Mouse (Mus musculus) CH12.LX (cell line): ENCODE results near the gene Alk. TPM values are rescaled to one million over a fixed set of nuclear protein-coding genes. Genes with fewer than 3 reads are reported as not detected.

Experiments
- DNase-seq: peaks from one replicate; pipeline ENCODE4 v3.0.0-alpha.2; 2013; ENCODE audit errors: extremely low read depth
- H3K27ac ChIP-seq: 2 replicates; pipeline ENCODE4 v1.5.1; 2012; ENCODE audit warnings: low read depth, mild to moderate bottlenecking, control low read depth, moderate library complexity; ENCODE audit not compliant: insufficient read depth
- H3K27me3 ChIP-seq: replicated peaks from 2 replicates; pipeline ENCODE3; 2012; ENCODE audit warnings: inconsistent platforms
- H3K36me3 ChIP-seq, 2 experiments: replicated peaks in 1 of 2; 2 replicates each; pipeline versions ENCODE3 to v1.6.1; 2012; ENCODE audit warnings: inconsistent platforms in 1 of 2, low read length in 1 of 2, mild to moderate bottlenecking in 1 of 2, mixed read lengths in 1 of 2, moderate library complexity in 1 of 2; ENCODE audit not compliant: control insufficient read depth in 1 of 2, insufficient read depth in 1 of 2
- H3K4me1 ChIP-seq, 2 experiments: 2 replicates each; pipeline ENCODE4 v1.6.1; 2012; ENCODE audit warnings: inconsistent platforms in 1 of 2, moderate library complexity in 1 of 2; ENCODE audit not compliant: insufficient read depth in 2 of 2, control insufficient read depth in 1 of 2
- H3K4me2 ChIP-seq: 2 replicates; pipeline ENCODE4 v1.6.1; 2012; ENCODE audit warnings: low read depth, mild to moderate bottlenecking, control low read depth; ENCODE audit not compliant: poor library complexity, insufficient read depth, severe bottlenecking
- H3K4me3 ChIP-seq, 3 experiments: fragments of 150-350 bp in 1 of 3; sonication (generic) in 1 of 3; replicated peaks in 1 of 3; 2 replicates each; pipeline versions ENCODE3 to v1.5.1; 2011 to 2012; ENCODE audit warnings: low read depth in 2 of 3, low read length in 2 of 3, mild to moderate bottlenecking in 2 of 3, moderate library complexity in 2 of 3, control low read depth in 1 of 3, improper control_type of control experiment in 1 of 3, inconsistent platforms in 1 of 3, mixed read lengths in 1 of 3; ENCODE audit not compliant: poor library complexity in 1 of 3
- H3K79me2 ChIP-seq: replicated peaks from 2 replicates; pipeline ENCODE4 v1.6.1; 2012; ENCODE audit warnings: mild to moderate bottlenecking, moderate library complexity; ENCODE audit not compliant: control insufficient read depth, poor library complexity, insufficient read depth, severe bottlenecking; ENCODE audit errors: extremely low read depth
- H3K9ac ChIP-seq: 2 replicates; pipeline ENCODE4 v1.6.1; 2012; ENCODE audit warnings: low read depth, mild to moderate bottlenecking, control low read depth, moderate library complexity; ENCODE audit not compliant: insufficient read depth
- H3K9me3 ChIP-seq: replicated peaks from 2 replicates; pipeline ENCODE3; 2012; ENCODE audit warnings: low read length, inconsistent platforms, mixed read lengths
- CHD2 ChIP-seq: IDR thresholded peaks from 2 replicates; pipeline ENCODE4 v1.6.1; 2011; ENCODE audit warnings: low read length, improper control_type of control experiment
- CTCF ChIP-seq, 2 experiments: IDR thresholded peaks in 1 of 2; conservative IDR thresholded peaks in 1 of 2; 2 replicates each; pipeline ENCODE4 v1.5.1; 2011 to 2012; ENCODE audit warnings: low read depth in 2 of 2, low read length in 2 of 2, improper control_type of control experiment in 1 of 2, inconsistent platforms in 1 of 2, mild to moderate bottlenecking in 1 of 2, moderate library complexity in 1 of 2
- E2F4 ChIP-seq: IDR thresholded peaks from 2 replicates; pipeline ENCODE4 v1.6.1; 2011; ENCODE audit warnings: low read depth, low read length, improper control_type of control experiment; ENCODE audit not compliant: insufficient replicate concordance
- EP300 ChIP-seq: IDR thresholded peaks from 2 replicates; pipeline ENCODE4 v1.6.1; 2011; ENCODE audit warnings: low read length, improper control_type of control experiment
- HCFC1 ChIP-seq: IDR thresholded peaks from 2 replicates; pipeline ENCODE4 v1.6.1; 2012; ENCODE audit warnings: low read depth, mild to moderate bottlenecking, inconsistent platforms, low read length, improper control_type of control experiment
- JUND ChIP-seq: conservative IDR thresholded peaks from 2 replicates; pipeline ENCODE4 v1.6.1; 2011; ENCODE audit warnings: low read depth, low read length, improper control_type of control experiment
- KAT2A ChIP-seq: IDR thresholded peaks from 2 replicates; pipeline ENCODE4 v1.6.1; 2012; ENCODE audit warnings: low read length, improper control_type of control experiment, inconsistent platforms; ENCODE audit not compliant: insufficient replicate concordance
- MAX ChIP-seq: IDR thresholded peaks from 2 replicates; pipeline ENCODE4 v1.6.1; 2011; ENCODE audit warnings: low read length, improper control_type of control experiment
- MAZ ChIP-seq: IDR thresholded peaks from 2 replicates; pipeline ENCODE4 v1.6.1; 2012; ENCODE audit warnings: low read depth, mild to moderate bottlenecking, inconsistent platforms, low read length, improper control_type of control experiment, moderate library complexity
- MXI1 ChIP-seq: IDR thresholded peaks from 2 replicates; pipeline ENCODE4 v1.6.1; 2011; ENCODE audit warnings: mild to moderate bottlenecking, low read depth, low read length, improper control_type of control experiment
- NELFE ChIP-seq: IDR thresholded peaks from 2 replicates; pipeline ENCODE4 v1.6.1; 2011; ENCODE audit warnings: low read depth, low read length, improper control_type of control experiment
- PAX5 ChIP-seq: IDR thresholded peaks from 2 replicates; pipeline ENCODE4 v1.6.1; 2012; ENCODE audit warnings: low read length, inconsistent platforms, mixed read lengths
- POLR2A ChIP-seq: IDR thresholded peaks from 2 replicates; pipeline ENCODE4 v1.6.1; 2011; ENCODE audit warnings: low read depth, mild to moderate bottlenecking, improper control_type of control experiment, low read length
- POLR2AphosphoS2 ChIP-seq: IDR thresholded peaks from 2 replicates; pipeline ENCODE4 v1.6.1; 2011; ENCODE audit warnings: low read depth, low read length, improper control_type of control experiment
- RAD21 ChIP-seq: IDR thresholded peaks from 2 replicates; pipeline ENCODE4 v1.6.1; 2011; ENCODE audit warnings: low read depth, mild to moderate bottlenecking, low read length, improper control_type of control experiment, moderate library complexity
- RCOR1 ChIP-seq: conservative IDR thresholded peaks from 2 replicates; pipeline ENCODE4 v1.6.1; 2012; ENCODE audit warnings: low read depth, mild to moderate bottlenecking, inconsistent platforms, low read length, improper control_type of control experiment
- SMC3 ChIP-seq: IDR thresholded peaks from 2 replicates; pipeline ENCODE4 v1.6.1; 2011; ENCODE audit warnings: low read depth, low read length, improper control_type of control experiment
- TBP ChIP-seq: conservative IDR thresholded peaks from 2 replicates; pipeline ENCODE4 v1.6.1; 2011; ENCODE audit warnings: low read depth, low read length, improper control_type of control experiment
- TCF12 ChIP-seq: IDR thresholded peaks from 2 replicates; pipeline ENCODE4 v1.6.1; 2014; ENCODE audit warnings: low read depth, mild to moderate bottlenecking, inconsistent platforms, low read length, improper control_type of control experiment
- USF1 ChIP-seq: IDR thresholded peaks from 2 replicates; pipeline ENCODE4 v1.6.1; 2014; ENCODE audit warnings: low read depth, mild to moderate bottlenecking, inconsistent platforms, low read length, improper control_type of control experiment
- ZKSCAN1 ChIP-seq: IDR thresholded peaks from 2 replicates; pipeline ENCODE4 v1.6.1; 2012; ENCODE audit warnings: low read depth, inconsistent platforms, low read length, improper control_type of control experiment, borderline replicate concordance
- ZNF384 ChIP-seq: IDR thresholded peaks from 2 replicates; pipeline ENCODE4 v1.6.1; 2012; ENCODE audit warnings: low read depth, low read length, improper control_type of control experiment, inconsistent platforms
- dilution Hi-C: fragments of 300-500 bp; cut with MboI; formaldehyde crosslinking; loops from 2 replicates; pipeline ENCODE4 v1.14.3; 2020; ENCODE audit warnings: low sequenced_read_pairs; ENCODE audit not compliant: extremely low pct_unique_long_range_greater_than_20kb, extremely low pct_ligation_motif_present
- in situ Hi-C: fragments of 300-500 bp; cut with MboI; formaldehyde crosslinking; loops from 3 replicates; pipeline ENCODE4 v1.14.3; 2019; ENCODE audit warnings: low sequenced_read_pairs, low pct_ligation_motif_present, low pct_unique_long_range_greater_than_20kb, mixed read lengths
- polyA plus RNA-seq: library from polyadenylated mRNA; unstranded; fragments of >175 nt; gene quantifications from 2 replicates; pipeline ENCODE4 v1.2.1, GENCODE M21; 2012; ENCODE audit warnings: low read depth; ENCODE audit not compliant: insufficient read length
- total RNA-seq, 2 experiments: library from RNA; depleted of rRNA; stranded (reverse); fragments of 300-350 nt in 1 of 2; fragments of >200 nt in 1 of 2; gene quantifications; 2 replicates each; pipeline ENCODE4 v1.2.3; 2012 to 2014

Gene Alk
- total and polyA plus RNA-seq, 3 experiments = 0.38 to 0.63 (median 0.44) TPM

GRCm38 (mm10) chr17:72242036-72242435 is 362.4 kb downstream of the Alk start:
- TF ChIP-seq E2F4 (no peak), RAD21 (peak; percentile 89), USF1 (no peak), JUND (no peak), CTCF (conservative IDR thresholded peaks at IDR 0.05 in 1 of 2, IDR thresholded peaks at IDR 0.05 in 1 of 2; ENCODE audit: low read depth in 2 of 2, low read length in 2 of 2) (peak; percentile 87 to 93), SMC3 (peak; percentile 89)
- H3K27ac ChIP-seq = no peak overlapping the region
- no peaks in the 10 kb centered on the region for H3K27me3 ChIP-seq
- peaks cover 0 to 3% of the 10 kb centered on the region in 2 experiments; a peak in 1 of 4 replicates for H3K4me1 ChIP-seq
- H3K4me3 ChIP-seq = no peak overlapping the region
- no peak overlapping the region for H3K9ac ChIP-seq
- H3K9me3 ChIP-seq = peaks cover 6% of the 10 kb centered on the region
- H3K36me3 ChIP-seq = no peaks in the 10 kb centered on the region
- no peak overlapping the region for H3K4me2 ChIP-seq
- dilution Hi-C loops = no loop called here
- DNase-seq = peak; percentile 49
- no peaks in the 10 kb centered on the region for H3K79me2 ChIP-seq
- in situ Hi-C loops = loop anchor here (25.0 kb wide), 1 partner anchor 280 kb away; no protein-coding TSS in a partner anchor

GRCm38 (mm10) chr17:72237315-72237714 is 367.1 kb downstream of the Alk start:
- H3K79me2 ChIP-seq = no peaks in the 10 kb centered on the region
- H3K27ac ChIP-seq = no peak overlapping the region
- no peak for DNase-seq
- no peaks in the 10 kb centered on the region for H3K27me3 ChIP-seq
- H3K4me3 ChIP-seq = no peak overlapping the region
- no peaks in the 10 kb centered on the region for H3K36me3 ChIP-seq
- peaks cover 0 to 2% of the 10 kb centered on the region in 2 experiments; a peak in 1 of 4 replicates for H3K4me1 ChIP-seq
- no peak for TF ChIP-seq PAX5
- TF ChIP-seq EP300 = no peak
- no peak for TF ChIP-seq KAT2A
- TF ChIP-seq MAX = no peak
- no peak for TF ChIP-seq MAZ
- TF ChIP-seq CHD2 = no peak
- no peak for TF ChIP-seq MXI1
- TF ChIP-seq POLR2AphosphoS2 = no peak
- in situ Hi-C loops = loop anchor here (25.0 kb wide), 1 partner anchor 275 kb away; no protein-coding TSS in a partner anchor
- dilution Hi-C loops = no loop called here
- H3K4me2 ChIP-seq = no peak overlapping the region
- peaks cover 6% of the 10 kb centered on the region for H3K9me3 ChIP-seq
- no peak overlapping the region for H3K9ac ChIP-seq

- DNase-seq = no peak
- in situ Hi-C loops = loop anchor here (25.0 kb wide), 1 partner anchor 269 kb away; no protein-coding TSS in a partner anchor
- Histone ChIP-seq H3K27ac (no peak overlapping the region), H3K4me2 (no peak overlapping the region), H3K4me1 (0 out of 4 replicates have a peak, but pooled peaks cover 0 to 2% of the 10 kb centered on the region in 2 experiments), H3K27me3 (no peaks in the 10 kb centered on the region), H3K9me3 (no peaks in the 10 kb centered on the region), H3K4me3 (no peak overlapping the region), H3K36me3 (no peaks in the 10 kb centered on the region), H3K9ac (no peak overlapping the region)
- dilution Hi-C loops = no loop called here
- TF ChIP-seq CHD2 (no peak), RAD21 (no peak), POLR2A (no peak), E2F4 (no peak), NELFE (no peak), PAX5 (no peak), MXI1 (no peak), HCFC1 (no peak), TCF12 (no peak), RCOR1 (no peak), TBP (no peak), POLR2AphosphoS2 (no peak), MAZ (no peak), MAX (no peak), JUND (no peak), USF1 (no peak), ZKSCAN1 (no peak), ZNF384 (no peak)
- TF ChIP-seq, all 38 proteins: peak for 0
- no peaks in the 10 kb centered on the region for H3K79me2 ChIP-seq
Measured at GRCm38 (mm10) chr17:72230891-72231290, 373.5 kb downstream of the Alk start.
